Mouse (Mus musculus): Measurements from ENCODE around the gene Artn.

Artn gene

GRCm38 (mm10) chr4:117917847-117918246 lies 11.7 kb downstream of the Artn start:
- no peak for DNase-seq

GRCm38 (mm10) chr4:117917402-117917801 lies 12.2 kb downstream of the Artn start:
- no peak for DNase-seq

GRCm38 (mm10) chr4:117916386-117916785 lies 13.2 kb downstream of the Artn start:
- DNase-seq: no peak

GRCm38 (mm10) chr4:117915489-117916105 lies 14.0 kb downstream of the Artn start:
- DNase-seq: peak; percentile 35

DNA sequence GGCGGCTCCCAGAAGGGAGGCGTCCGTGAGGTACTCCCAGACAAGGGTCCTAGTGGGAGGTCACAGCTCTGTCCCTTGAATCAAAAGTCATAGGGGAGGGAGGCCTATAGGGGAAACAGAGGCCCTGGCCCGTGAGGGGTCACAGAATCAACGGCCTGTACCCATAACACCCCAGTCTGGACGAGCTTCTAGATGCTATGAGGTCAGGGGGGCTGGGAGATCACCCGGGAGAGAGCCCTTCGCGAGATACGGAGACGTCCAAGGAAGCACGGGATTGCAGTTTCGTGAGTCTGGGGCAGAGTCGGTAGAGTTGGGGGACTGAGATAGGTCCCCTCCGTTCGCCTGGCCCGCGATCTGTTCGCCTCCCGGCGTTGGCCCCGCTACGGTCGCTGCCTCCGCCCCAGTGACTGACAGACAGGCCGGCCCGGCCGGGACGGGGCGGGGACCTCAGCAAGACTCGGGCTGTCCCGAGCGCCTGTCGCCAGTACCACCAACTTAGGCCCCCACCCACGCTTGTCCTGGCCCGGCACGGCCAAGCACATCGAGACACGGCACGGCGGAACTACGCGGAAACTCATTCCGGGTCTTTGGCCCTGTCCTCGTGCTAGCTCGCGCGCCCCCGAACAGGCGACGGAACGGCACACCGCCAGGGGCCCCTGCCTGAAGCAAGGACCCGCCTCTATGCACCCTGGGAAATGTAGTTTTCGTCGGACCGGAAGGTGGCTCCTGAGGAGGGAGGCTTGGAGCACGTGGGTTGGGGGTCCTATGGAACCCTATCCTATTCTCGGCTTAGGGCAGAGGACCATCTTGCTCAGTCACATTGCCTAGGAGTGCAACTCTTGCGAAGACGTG lies 14.7 kb downstream of the Artn start, which contains the start of gene Ipo13:
Ipo13 (minus strand) TSS at position 409 of the 852 bp plus-strand sequence.
- DNase-seq: peak; percentile 95

DNA sequence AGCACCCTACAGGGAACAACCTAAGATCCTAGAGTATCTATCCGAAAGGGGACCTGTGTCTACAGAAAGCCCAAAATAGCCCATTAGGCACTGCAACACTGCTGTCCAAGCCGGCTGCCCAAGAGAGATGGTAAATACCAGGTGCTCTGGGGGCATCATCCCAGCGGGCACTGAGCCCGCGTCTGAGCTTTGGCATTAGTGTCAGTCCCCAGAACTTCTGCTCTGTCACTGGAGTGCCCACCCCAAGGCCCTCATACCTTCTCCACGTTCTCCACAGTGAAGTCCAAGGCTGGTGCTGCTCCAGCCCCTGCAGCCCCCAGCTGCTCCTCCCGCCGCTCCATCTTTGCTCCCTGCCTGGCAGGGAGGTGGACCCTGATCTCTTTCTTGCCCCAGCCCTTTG lies 15.5 kb downstream of the Artn start:
- DNase-seq: peak; percentile 55

GRCm38 (mm10) chr4:117913421-117913820 lies 16.1 kb downstream of the Artn start:
- DNase-seq: peak; percentile 82

- peak; percentile 44 for DNase-seq
Measured at GRCm38 (mm10) chr4:117912685-117913273, 16.8 kb downstream of the Artn start.

DNA sequence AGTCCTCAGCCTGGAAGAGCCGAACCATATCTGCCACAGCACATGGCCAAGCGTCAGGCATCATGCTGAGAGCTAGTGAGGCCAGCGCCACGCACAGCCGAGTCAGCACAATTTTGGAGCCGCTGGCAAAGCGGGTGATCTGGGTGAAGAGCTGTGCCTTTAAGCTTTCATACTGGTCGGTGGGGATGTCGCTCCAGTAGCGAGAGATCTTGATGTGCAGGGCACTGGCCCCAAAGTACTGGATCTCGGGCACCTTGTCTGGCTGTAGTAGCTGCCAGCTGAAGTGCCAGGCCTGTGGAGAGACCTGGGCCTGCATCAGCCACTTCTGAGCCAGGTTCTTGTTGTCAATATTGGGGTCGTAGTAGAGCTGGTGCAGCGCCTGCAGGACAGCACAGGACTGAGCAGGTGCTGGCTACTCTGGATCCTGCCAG lies 17.4 kb downstream of the Artn start:
- peak; percentile 69 for DNase-seq

GRCm38 (mm10) chr4:117908834-117909453 lies 20.6 kb downstream of the Artn start:
- no peak for DNase-seq

GRCm38 (mm10) chr4:117906196-117906595 lies 23.4 kb downstream of the Artn start:
- DNase-seq: no peak

GRCm38 (mm10) chr4:117904761-117905160 lies 24.8 kb downstream of the Artn start:
- peak; percentile 54 for DNase-seq

DNA sequence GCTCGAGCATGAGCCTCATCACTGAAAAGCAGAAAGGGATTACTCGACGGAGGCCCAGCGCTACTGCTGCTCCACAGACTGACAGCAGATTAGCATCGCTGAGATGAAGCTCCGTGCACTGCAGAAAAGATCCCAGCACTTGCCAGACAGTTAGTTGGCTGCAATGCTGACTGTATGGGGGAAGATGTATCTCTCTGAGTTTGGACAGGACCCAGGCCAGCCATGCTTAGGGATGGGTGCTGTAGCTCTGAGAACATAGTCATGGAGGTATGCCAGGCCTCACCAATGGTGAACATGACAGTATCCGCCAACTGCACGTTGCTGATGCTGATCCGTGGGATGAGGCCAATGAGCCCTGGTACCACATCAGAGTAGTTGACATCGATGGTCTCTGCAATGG lies 25.5 kb downstream of the Artn start:
- DNase-seq: no peak

- no peak for DNase-seq
Measured at GRCm38 (mm10) chr4:117898111-117898510, 31.5 kb downstream of the Artn start.

DNA sequence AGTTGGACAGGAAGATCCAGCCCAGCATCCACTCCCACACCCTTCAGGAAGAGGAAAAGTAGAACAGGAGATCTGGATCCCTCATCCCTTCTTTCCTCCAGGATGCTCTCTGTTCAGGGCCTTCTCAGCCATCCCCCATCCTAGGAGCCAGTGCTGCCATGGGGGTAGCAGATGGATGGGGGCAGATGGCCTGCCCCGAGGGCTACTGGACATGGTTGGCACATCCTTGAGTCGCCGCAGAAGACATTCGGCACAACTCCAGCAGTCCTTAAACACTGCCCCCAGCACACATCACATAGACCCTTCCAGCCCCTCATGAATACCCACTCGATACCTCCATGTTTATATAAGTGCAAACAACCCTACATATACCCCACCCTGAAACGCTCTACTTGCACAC lies 33.5 kb downstream of the Artn start:
- peak; percentile 62 for DNase-seq

GRCm38 (mm10) chr4:117895339-117895738 lies 34.2 kb downstream of the Artn start:
- no peak for DNase-seq

GRCm38 (mm10) chr4:117894601-117895000 lies 35.0 kb downstream of the Artn start:
- DNase-seq: no peak

GRCm38 (mm10) chr4:117893376-117893775 lies 36.2 kb downstream of the Artn start:
- DNase-seq: no peak

DNA sequence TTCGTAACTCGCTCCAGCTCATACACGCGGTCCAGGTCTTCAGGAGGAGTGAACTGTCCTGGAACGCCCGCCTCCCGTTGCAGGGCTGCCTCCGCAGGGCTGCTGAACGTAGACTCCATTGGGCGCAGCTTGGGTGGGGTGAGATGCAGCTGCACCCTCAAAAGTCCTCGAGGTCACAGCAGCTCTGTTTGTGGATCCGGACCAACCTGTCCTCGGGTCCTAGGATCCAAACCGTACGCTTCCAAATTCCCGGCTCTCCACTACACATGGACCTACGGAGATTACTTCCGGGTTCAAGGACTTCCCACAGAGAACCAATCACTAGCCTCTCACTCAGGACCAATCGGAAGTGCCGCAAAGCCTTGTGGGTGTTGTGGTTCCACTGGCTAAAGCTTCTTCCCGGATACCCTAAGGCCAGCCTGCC lies 37.8 kb downstream of the Artn start, which contains the start of gene Dph2:
Dph2 (minus strand) TSS at position 295 of the 424 bp plus-strand sequence.
- DNase-seq: peak; percentile 79

- no peak for DNase-seq
Measured at GRCm38 (mm10) chr4:117890750-117891149, 38.8 kb downstream of the Artn start.

DNA sequence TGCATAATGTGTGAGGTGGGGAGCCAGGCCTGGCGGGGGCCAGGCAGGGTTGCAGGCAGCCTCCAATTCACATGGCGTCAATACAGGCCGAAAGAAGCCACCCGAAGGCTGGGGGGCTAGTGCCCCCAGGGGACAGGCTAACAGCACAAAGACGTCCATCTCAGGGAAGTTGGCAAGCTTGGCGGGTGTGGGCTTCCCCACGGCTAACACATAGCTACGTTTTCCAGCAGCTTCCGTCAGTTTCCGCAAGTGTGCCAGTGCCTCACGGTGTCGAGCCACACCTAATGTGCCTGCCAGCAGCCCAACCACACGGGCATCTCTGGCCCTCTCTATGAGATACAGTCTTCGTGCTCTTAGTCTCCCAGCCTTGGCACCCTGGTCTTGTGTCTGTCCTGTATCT lies 39.5 kb downstream of the Artn start:
- DNase-seq: no peak

DNA sequence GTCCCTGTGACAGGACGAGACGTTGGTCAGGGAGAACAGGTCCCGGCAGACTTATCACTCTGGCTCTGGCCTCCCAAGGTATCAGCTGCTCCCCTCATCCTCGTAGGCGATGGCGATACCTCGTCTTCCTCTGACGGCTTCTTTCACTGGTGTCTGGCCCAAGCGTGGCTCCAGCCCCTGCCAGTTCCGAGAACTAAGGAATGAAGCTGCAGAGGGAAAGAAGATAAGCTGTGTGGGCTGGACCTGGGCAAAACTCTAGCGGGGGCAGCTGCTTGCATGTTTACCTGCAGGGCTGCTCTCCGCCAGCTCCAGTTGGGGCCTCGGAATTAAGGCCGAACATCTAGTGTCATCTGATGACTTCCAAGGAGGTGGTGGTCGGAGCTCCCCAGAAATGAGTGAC lies 40.1 kb downstream of the Artn start:
- DNase-seq: no peak

GRCm38 (mm10) chr4:117887920-117888319 lies 41.6 kb downstream of the Artn start:
- no peak for DNase-seq
